Mouse (Mus musculus) megakaryocyte, embryonic 14.5 days (primary cell): ENCODE measurements around the gene Erp27.

Experiments used
- FLI1 ChIP-seq: IDR thresholded peaks from 2 replicates; pipeline ENCODE4 v1.6.1; 2012; ENCODE audit warnings: low read length, inconsistent platforms, mixed read lengths
- GATA1 ChIP-seq: IDR thresholded peaks from 3 replicates; pipeline ENCODE4 v1.6.1; 2012; ENCODE audit warnings: mixed read lengths, low read length, inconsistent platforms, borderline replicate concordance

DNA sequence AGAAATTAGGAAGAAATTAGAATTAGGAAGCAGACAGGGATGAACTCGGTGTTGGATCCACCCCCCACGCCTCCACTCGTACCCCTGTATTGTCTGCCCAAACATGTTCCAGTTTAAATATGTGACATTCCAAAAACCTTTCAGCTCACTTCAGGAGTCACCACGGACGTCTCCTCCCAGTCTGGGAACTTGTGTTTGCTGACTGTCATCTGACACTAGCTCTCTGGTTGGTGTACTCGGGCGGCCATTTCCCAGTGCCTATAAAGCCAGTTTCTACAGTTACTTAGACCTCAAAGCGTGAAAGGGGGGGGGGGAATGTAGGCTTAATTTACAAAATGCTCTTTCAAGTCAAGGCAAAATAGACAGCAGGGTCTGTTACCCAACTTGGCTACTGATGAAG is 40.3 kb downstream of the Erp27 start:
- TF ChIP-seq GATA1 = no peak
- no peak for TF ChIP-seq FLI1
